Mouse (Mus musculus): Measurements from ENCODE around the gene March6.
A peak's percentile ranks its signal among the peaks of the same experiment; 100 is the strongest.

March6 gene

DNA sequence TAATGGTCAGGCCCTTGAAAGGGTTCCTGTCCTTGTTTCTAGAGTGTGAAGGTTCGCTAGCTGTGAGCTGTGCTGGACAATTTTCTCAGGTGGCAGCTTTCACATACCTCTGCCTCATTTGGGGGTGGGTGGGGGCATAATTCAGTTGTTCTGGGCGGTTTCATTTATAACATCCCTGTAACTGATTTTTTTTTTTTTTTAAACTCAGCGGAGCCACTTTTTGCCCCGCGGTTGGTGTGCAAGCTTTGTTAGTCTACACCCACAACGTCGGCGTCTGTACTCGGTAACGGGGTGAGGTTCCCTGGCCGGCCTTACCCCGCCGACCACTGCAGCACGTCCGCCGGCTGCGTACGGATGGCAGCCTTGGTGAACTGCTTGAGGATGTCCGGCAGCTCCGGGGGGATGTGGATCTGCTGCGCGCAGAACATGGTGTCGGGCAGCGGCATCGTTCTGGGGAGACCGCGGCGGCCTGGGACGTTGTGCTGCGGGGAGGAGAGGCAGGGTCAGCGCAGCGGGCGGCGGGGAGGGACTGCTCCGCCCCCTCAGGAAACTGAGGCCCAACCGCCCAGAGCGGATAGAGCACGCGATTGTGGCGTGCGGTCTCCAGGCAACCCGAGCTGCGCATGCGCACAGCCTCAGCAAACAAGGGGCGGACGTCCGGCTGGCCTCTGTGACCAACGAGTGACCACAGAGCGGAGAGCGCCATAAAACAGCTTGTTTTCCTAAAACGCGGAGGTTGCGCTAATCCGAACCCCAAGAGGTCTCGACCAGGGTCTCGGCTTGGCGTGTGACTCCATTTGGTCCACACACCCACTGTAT, 77.5 kb downstream of the March6 start, which contains the start of gene Ropn1l:
Ropn1l (minus strand) TSS at position 640 of the 819 bp plus-strand sequence.
- DNase-seq, result peak; percentile 92

DNA sequence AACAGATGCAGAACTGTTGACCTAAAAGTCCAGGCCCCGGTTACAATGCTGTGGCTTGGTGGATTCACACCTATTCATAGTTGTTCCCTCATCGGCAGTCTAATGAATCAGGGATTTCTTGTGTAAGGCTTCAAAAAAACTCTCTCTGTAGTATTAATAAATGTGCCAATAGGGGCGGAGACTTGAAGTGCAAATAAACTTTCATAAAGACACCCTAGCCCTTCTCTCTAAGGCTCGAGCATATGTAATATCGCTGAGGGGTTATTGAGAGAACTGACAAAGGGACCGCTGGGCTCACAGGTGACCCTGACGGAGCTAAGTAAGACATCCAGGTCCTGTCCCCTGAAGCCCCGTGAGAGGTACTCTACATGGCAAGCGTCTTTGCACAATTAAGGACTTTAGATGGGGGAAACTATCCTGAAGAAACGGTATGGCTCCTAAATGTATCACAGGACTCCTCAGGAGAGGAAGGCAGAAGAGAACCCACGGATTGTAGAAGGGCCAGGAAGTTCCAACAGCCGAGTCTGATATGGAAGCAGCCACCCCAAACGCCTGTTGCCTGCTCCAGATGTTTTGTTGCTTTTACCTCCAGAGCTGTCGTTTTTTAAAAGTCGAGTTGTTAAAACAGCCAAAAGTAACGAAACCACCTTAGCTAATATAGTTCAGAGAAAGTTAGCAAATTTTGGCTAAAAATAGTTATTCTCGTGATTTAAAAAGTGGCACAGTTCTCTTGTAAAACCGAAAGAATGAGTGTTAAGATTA, 78.3 kb downstream of the March6 start:
- DNase-seq, result no peak

DNA sequence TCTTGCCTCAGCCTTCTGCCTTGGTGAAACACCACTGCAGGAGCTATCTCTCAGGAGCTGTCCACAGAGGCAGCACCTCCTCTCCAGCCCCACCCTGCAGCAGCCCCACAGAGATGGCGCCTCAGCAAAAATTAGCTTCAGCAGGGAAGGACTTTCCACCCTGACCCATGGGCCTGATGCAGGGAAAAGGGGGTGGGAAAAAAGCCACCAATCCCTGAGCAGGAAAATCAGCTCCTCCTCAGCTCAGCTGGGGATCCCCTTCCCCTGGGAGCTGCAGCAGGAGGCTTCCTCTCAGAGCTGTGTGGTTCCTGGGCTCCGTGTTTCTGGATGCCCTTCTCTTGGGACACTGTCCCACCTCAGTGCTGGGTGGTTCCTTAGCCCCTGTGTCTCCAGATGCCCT, 81.1 kb downstream of the March6 start:
- DNase-seq, result no peak

DNA sequence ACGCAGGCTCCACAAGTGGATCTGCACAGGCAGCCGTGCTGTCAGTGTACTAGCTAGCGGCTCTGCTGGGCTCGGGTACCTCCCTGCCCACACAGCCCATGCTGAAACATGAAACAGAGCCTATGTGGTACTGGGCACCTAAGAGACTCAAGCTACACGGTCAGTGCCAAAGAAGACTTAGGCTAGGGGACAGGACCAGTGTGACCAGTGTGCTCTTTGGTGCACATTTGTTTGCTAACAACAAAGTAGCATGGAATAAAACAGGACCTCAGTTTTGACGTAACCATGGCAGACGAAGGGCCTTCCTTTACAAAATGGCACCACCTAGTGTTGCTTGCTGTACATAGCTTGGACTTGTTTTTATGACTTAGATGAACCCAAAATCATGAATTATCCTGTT, 83.7 kb downstream of the March6 start:
- DNase-seq, result peak; percentile 66 to 72

DNA sequence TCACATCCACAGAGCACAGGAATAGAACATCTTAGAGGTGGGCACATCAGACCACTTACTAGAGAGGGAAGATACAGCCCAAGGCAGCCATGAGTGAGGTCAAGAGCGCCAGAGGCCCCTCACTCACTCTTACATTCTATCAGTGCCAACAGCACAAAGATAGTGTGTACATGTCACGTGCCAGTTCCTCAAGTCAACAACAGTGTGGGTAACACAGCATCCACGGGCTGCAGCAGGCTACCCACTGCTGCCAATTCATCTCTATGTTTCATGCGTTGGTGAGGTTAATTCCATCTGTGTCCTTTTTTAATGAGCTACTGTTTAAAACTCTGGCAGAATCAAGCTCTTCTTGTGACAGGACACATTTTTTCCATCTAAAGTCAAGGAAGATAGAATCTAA, 88.2 kb downstream of the March6 start:
- no peak for DNase-seq

DNA sequence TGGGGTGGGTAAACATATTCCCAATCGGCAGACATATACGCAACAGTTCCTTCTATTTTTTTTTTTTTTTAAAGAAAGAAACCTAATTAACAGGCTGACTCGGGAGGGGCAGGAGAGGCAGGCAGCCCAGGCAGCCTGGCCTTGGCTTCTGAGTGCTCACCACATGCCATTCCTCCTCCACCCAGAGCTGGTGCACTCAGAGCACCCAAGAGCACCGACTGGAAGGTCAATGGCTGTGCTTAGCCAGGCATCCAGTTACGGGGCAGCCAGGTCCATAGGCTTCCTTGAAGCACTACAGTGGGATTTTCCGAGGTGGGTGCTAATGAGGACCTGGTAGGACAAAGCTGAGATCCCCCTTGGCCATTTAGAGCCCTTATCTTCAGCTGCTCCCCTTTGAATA, 88.9 kb downstream of the March6 start:
- no peak for DNase-seq

DNA sequence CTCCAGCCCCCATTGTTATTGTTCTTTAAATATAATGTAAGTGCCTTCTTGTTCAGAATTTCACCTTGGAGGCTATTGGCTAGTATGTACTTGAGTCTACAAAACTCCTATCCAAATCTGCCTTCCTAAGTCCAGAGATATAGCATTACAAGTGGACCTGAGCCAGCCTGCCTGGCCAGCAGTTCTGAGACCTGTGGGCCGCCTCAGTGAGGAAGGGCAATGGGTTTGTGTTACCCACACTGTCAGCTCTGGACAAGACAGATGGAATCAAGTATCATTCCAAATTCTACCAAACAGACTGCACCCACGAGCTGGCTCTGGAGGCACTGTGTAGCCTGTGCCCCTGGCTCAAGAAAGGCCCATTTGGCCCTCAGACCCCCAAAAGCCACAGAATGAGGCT, 94.0 kb downstream of the March6 start:
- peak in 1 of 2 experiments; percentile 33 for DNase-seq

DNA sequence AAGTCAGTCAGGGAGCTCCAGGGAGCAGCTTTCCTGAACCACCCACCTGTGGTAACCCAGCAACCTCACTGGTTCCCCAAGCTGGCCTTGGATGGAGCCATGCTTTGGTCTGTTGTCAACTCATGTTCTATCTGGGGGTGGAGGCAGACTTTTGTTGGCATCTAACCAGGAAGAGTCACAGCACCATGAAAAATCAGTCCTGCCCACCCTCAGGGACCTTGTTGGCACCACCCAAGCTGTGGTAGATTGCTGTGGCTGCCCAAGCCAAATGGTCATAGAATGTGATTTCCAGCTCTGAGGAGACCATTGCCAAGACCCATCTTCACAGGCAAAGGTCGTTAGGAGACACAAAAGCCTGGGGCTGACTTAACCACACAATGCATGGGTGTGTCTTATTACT, 94.8 kb downstream of the March6 start:
- DNase-seq, result peak in 1 of 2 experiments; percentile 31

DNA sequence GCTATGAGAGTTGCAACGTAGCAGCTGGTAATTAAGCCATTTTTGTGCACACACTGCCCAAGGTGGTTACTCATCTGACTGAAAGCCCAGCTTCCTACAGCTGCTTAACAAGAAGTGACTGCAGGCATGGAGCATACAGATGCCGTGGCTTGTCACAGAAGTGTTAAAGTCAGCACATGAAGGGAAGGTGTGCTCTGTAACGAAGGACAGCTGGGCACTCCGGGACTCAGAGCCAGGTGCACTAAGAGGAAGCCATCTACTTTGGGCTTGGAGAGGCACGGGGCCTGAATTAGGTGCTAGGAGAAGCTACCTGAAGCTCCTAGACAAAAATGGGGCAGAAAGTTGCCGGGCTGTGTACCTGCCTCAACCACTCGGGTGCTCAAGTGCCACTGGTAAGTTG, 97.1 kb downstream of the March6 start:
- DNase-seq, result no peak

DNA sequence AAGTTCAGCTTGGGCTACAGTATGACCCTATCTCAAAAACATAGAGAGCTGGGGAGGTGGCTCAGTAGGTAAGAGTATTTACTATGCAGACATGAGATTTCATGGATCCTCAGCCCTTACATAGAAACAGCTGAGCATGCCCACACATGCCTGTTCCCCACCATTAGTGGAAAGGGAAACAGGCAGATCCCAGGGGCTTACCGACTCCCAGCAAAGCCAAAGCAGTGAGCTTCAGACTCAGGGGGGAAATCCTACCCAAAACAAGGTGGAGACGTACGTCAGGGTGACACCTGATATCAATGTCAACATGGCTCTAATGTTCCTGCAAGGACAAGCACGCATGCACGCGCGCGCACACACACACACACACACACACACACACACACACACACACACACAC, 99.0 kb downstream of the March6 start:
- DNase-seq, result no peak

DNA sequence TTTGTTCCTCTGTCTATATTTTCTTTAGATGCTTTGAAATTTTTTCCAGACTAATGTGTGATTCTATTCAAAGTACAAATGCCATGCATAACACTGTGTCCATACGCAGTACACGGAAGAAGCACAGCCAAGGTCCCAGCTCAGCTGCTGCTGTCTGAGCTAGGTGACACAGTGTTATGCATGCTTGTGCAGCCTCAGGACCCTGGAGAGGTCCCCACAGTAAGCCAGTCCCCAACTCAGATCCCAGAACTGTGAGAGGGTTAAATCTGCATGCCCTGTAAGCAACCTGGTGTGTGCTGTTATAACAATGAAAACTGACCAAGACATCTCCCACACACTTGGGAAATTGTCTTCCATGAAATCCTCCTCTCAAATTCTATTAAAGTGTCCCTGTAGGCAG, 100.8 kb downstream of the March6 start:
- DNase-seq, result no peak

DNA sequence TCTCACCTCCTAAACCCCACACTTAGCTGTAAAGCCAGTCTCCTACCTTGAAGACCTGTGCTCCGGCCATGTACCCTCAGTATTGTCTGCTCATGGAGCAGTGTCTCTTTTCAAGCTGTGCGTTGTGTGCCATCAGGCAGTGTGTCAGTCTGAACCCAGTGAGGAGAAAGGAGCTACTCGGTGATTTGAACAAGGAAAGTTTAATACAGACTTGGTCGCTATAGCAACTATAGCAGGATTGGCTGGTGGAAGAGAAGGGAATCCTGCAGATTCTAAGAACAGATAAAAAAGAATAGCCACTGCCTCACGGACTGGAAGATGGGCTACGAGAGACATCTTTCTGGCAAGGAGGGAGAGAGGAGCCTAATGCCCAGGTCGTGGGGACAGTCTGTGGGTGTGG, 101.4 kb downstream of the March6 start:
- no peak for DNase-seq

DNA sequence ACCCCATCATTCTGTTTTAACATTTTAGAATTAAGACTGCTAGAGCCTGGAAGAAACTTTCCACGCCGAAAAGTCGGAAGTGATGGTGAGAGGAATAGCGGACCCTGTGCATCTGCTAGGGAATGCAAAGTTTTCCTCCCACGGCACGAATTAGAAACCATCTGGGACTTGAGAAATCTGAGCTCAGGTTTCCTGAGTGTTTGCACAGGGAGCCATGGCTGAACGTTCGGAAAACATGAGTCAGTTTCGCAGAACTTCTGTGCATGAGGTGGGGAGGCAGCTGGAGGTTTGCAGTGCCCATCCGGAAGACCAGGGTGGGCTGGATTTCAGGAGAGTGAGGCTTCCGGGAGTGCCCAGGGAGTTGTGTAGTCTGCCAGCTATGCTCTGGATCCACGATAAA, 102.3 kb downstream of the March6 start:
- no peak for DNase-seq

DNA sequence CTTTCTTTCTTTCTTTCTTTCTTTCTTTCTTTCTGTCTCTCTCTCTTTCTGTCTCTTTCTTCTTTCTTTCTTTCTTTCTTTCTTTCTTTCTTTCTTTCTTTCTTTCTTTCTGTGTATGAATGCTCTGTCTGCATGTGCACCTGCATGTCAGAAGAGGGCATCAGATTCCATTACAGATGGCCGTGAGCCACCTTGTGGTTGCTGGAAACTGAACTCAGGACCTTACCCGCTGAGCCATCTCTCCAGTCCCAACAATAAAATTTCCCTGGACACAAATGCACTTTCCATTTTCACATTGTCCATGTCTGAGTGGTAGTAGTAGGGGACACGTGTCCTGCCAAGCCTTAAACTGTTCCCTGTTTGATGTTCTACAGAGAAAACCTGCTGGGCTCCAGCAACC, 103.5 kb downstream of the March6 start:
- DNase-seq, result no peak

DNA sequence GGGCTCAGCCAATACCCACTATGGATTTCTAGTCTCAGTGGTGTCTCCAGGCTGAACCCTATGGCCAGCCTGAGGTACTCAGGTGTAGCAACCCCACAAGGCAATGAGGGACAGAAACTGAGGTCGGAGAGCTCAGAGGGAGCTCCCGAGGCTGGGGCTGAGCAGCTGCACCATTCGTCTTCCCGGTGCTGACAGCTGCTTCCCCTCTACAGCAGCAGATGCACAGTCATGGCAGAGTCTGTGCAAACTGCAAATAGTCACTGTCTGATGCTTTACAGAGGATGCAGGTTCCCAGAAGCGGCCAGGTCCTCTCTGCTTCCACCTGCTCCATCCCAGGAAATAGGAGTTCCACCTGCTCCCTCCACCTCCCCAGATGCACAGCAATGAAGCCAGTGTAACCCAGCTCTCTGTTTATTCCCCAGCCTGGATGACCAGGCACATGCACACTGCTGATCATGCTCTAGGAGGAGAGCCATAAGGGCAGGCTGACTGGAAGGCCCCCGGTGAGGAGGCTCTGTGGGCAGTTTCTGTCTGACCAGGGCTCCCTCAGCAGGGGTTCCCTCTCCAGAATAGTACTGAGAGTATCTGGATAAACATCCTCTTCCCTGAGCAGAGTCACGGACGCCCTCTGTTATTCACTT, 104.7 kb downstream of the March6 start:
- no peak for DNase-seq

DNA sequence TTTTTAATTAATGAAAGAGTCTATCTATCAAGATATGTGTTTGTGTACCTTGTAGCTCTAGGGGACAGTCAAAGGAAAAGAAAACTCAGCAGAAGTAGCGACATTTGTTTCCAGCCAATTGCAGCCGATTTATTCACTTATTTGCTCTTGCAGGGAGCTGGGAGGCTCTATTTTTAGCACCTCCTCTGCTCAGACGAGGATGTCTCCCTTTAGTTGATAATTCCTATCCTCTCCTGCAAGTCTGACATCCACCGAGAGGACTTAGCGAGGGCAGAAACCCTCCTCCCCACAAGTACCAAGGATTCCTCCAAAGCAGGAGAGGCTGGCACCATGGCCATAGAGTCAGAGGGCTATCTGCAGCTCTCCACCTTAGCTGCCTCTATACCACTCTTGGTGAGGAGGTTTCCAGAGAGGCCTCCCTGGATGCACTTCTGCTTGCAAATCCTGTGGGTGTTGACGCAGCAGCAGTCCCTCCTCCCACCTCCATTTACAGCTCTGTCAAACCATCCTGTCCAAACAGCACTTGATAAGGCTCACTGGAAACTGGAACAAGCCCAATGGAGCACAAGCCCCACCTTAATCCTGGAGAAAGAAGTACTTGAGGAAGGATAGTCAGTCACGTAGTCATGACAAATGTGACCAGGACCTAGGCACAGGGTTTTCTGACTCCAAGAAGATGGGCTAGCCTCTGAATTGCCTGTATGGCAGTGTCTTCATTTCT, 108.0 kb downstream of the March6 start:
- DNase-seq, result no peak

DNA sequence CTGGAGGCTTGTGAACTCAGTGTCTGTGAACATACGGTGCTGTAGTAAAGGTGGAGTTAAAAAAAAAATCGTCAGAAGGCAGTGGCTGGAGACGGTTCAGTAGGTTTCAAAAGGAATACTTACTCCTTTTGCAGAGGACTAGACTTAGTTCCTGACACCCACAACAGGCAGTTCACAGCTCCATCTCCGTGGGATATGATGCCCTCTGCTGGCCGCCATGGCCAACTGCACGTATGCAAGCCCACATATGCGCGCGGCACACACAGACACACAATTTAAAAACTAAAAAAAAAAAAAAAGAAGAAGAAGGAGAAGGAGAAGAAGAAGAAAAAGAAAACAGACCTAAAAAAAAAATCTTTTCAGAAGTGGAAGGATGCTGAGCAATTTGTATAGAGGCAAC, 111.8 kb downstream of the March6 start:
- DNase-seq, result peak; percentile 47 to 54

DNA sequence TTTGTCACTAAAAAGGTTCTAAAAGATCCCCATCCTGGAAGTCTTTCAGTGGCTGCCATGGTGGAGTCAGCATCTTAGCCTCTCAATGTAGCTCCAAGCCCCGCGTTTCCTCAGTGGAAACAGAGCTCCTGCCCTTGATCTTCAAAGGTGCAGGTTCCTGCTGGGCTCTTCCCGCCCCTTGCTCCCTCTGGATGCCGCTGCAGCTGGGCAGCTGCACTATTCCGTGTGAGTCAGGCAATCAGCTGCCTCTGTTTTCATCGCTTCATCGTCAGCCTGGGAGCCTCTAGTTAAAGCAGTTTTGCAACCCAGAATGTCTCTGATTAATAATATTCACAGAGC, 112.2 kb downstream of the March6 start:
- DNase-seq, result peak in 1 of 2 experiments; percentile 15

DNA sequence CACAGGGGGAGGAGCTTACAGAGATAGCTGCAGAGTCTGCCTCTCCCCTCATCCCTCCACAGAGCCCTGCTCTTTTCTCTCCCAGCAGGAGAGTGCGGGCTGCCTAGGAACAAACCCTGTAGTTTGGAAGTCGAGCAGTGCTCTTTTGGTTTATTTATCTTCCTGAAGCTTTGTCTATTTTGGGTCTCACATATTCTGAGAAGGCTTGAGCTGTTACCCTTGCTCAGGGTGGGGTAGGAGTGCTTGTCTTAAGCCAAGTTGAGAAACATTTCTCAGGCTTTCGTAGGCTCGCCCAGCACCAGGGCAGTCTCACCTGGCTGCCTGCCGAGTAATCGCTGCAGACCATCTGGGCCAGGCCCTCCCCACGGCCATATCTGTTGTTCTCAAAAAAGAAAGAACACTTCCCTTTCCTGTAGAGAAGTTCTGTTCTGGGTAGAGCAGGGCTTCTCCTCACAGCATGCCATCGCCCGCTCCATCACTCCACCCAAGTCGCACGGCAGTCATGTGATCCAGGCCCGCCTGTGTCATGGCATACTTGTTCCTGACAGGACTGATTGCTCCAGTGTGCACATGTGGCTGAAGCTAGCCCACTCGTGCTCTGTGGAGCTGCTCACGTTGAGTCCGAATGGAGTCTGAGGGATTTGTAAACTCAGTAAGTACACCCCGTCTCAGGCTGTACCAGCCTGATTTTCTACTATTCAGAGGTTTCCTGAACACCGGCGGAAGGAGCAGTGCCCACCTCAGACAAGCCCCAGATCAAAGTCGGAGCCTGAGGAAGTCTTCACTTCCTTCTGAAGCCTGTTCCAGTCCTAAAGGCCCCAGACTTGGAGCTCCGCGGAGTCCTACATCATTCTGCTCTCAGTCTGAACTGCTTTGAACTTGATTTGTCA, 112.8 kb downstream of the March6 start:
- DNase-seq, result peak; percentile 79 to 83

DNA sequence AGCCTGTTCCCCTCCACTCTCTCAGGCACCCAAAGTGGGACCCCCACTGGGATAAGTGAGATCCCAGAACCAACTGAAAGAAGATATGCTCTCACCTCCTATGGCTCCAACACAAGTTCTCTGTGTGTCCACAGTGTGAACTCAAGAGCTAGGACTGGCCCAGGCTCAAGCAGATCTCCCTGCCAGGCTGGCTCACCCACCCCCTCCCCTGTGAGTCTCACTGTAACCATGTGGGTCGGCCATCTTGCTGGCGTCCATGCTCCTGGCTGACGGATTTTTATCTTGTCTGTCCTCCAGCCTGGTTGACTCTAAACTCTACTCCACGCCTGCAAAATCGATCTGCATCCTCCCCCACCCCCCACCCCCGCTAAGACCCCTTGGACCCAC, 113.5 kb downstream of the March6 start:
- peak; percentile 40 to 59 for DNase-seq

DNA sequence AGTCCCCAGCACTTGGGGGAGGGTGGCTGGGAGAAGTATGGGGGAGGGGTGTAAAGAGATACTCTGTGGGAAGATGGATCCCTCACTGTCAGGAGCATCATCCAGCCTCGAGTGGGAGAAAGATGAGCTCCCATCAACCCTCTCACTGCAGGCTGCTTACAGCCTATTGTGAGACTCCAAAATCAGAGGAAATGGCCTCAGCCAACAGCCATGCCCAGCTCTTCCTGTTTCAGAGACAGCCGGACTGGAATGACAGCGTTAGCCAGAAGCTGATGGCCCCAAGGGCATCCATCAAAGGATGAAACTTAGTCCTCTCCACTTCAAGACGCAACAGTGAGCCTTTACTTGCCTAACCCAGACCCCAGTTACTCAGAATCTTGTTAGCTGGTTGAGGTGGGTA, 115.7 kb downstream of the March6 start:
- no peak for DNase-seq

Data from cerebellum, postnatal 14 days (tissue).